Mouse (Mus musculus): ENCODE results near the gene Boc.

Gene Boc

DNA sequence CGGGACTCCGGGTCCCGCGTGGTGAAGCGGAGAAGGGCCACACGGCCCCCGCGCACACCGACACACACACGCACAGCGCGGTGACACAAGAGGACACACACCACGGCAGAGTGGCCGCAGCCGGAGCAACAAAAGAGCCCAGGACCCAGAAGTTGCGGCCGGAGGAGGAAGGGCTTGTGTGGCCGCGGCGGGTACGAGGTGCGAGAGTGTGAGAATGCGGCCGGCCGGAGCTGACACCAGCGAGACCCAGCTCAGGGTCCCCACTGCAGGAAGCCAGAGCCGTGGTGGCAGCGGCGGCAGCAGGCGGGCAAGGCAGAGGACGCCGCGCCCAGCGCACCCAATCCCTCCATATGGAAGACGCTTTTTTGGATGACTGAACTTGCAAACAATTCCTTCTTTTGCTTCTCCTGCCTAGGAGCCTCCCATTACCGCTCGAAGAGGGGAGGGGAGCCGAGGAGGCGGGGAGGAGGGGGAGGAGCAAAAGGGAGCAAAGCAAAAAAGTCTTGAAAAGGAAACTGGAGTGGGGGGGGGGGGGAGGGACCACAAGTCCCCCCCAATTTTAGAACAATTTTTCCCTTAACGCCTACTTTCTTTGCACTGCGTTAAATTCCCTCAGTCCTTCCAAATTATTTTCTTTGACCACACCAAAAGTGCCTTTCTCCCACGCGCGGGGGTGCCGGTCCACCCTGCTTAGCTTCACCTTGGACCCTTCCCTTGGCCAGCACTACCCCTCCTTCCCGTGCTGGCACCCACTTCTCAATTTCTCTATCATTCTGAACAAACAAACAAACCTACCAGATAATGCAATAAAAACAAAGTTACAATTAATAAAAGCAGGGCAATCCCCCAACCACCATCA, at the start of gene Boc:
Gene Boc, minus strand, starts transcription at position 427 of the 859 bp plus-strand sequence.
- peak; percentile 79 for DNase-seq

DNA sequence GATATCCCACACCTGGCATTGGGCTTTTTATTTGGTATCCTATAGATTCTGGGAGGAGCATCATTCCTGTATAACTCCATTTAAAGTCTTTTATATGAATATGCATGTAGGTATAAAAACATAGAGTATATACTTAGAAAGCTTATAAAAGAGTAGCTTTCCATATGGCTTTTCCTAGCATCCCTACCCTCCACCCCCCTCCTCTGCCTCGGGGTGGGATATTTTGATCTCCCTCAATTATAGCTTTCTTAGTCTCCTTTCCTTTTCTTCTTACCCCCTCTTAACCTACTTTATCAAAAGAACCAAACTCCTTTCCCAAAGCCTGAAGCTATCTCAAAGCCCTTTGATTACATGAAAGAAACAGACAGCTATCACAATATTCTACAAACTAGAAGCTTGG, 47.9 kb upstream of the Boc start:
- DNase-seq: no peak

DNA sequence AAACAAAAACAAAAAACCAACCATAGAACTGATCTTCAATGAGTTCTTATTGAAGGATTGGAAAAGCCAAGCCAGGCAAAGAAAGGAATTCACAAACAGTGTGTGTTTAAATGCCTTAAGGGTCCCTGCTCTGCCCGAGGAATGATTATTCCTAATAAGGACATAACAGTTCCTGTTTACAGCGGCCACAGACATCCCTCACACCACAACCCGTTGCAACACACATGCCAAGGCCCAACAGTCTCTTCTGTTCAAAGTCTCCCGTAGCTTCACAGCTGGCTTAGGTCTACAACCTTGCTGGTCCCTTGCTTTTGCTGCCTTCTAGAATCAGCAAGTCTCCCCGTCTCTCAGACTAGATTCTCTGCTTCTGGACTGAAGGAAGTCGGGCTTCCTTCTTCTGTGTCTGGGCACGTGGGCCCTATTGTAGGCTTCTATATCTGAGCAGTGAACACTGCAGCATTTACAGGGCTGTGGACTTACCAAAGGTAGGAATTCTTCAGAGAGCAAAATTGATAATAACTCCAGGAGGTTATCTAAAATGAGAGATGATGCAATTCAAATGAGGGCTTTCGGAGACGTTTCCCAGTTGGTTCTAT, 45.4 kb upstream of the Boc start:
- DNase-seq: no peak

DNA sequence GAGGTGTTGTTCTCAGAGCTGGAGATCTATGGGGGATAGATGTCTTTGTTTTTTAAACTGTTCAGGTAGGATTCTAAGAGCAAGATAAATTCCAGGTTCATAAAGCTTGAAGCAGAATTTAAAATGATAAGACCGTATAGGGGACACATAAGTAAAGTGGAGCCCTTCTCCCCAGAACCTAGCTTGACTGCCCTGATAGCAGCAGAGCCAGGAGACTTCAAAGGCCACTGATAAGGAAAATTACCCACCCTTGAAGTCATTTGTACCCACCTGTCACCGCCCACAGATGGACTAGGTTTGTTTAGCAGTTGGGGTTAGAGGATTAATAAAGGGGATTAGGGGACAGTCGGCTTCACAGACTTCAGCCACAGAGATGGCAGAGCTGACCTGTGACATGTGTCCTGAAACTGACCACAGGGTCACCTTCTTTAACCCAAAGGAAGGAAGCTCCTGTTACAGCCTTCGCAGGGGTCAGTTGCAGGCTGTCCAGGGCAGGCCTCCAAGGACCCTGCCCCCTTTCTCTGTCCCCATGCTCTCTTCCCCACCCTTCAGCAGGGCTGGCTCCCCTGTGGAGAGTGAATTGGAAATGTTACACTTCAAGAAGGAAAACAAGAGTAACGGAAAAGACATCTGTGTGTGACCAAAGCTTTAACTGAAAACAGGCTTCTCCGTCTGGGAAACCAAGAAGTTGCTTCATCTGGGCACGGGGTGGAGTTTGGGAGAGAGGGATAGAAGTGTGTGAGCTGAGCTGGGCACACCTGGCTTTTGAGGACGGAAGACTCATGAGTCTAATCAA, 43.5 kb upstream of the Boc start:
- no peak for DNase-seq

DNA sequence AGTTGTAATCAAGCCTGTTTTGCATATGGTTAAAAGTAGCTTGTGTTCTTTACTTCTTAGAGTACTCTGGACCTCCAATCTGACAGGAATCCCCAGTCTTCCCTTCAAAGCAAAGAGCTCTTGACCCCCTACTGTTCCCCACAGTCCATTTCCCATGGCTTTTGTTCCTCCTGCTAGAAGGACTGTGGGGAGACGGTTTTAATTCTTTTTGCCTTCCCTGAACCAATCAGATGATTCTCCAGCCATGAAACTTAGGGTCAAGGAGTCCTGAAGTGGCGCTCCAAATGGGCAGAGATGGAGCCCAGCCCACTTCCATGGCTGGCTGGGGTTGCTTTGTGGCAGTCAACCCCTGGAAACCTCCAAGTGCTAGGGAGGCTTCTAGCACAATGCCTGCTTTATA, 42.5 kb upstream of the Boc start:
- no peak for DNase-seq

DNA sequence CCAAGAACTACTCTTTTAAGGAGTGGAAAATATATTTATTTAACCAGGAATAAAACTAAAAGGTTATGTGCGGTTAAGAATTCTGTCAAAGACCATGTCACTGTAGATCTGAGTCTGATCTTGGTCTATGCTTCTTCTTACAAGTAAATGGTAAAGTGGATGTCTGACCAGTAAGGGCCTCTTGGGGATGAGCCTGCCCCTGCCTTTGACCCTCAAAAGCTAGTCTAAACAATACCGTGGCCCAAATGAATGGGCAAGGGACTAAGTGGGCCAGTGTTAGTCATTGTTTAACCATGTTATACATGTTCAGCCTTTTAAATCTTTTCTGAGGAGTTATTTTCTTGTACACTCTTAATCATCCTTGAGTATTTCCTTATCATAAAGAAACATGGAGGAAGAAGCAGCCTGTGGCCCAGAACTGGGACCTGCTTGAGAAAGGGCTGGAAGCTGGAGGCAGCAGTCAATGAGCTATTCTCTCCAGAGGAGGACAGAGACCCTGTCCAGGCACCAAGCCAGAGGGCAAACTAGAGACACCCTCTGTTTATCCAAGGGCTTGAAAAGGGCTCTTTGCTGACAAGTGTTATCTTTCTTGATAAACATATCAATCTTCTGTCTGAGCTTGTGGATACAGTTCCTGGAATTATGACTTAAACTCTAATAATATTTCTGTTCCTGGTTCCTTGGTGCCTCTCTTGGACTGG, 38.6 kb upstream of the Boc start:
- no peak for DNase-seq

DNA sequence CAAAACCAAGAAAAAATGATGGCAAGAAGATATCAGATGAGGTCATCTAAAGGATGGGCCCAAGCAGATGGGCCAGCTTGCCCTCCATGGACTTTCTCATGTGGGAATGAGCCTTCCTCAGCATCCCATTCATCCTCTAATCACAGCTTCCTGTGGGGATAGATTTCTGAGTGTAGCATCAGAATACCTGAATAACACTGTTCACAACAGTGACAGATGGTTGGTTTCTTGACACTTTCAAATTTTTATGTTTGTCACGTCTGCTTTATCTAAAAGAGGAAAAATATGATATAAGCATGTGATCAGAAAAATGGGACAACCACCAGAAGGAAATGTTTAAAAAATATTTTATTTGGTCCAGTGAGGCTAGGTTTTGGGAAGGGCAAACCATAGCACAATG, 30.8 kb upstream of the Boc start:
- DNase-seq: no peak

DNA sequence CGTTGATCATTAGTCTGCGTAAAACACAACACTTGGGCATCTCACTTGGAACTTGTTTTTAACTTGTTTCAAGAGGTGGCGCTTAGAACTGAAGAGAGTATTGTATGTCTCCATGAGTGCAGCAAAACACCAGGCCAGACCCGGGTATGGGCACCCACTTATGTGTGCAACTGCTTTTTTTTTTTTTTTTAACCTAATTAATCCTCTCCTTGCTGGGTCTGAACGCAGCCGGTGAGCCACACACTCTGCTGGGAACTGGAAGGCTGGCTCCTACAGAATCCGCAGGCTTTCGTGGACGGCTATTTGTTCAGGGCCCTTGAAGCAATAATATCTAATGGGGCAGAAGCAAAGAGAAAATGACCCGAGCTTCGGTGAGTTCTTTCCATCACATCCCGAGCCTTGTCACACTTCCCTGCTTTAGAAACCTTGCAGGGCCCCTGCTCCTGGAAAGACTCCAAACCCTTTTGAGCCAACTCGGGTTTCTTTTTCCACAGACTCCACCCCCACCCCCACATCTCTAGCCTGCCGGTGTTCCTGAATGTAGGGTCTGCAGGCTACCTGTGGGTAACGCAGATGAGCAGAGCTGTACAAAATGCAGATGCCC, 20.8 kb upstream of the Boc start:
- DNase-seq: peak in 1 of 2 experiments; percentile 16

DNA sequence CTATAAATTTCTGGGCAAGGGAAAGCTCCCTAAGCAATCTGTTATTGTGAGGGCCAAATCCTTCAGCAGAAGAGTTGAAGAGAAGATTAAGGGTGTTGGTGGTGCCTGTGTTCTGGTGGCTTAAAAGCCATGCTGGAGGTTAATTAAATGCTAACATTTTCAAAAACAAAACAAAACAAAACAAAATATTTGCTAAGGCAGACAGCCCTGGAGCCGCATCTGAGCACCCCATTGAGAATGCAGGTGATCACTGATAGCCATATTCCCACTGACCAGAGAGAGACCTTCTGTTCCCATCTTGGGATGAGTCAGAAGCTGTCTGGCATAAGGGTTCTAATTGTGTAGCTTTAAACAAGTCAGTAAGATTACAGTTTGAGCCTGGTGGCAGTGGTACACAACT, 19.9 kb upstream of the Boc start:
- peak in 1 of 2 experiments; percentile 49 for DNase-seq

DNA sequence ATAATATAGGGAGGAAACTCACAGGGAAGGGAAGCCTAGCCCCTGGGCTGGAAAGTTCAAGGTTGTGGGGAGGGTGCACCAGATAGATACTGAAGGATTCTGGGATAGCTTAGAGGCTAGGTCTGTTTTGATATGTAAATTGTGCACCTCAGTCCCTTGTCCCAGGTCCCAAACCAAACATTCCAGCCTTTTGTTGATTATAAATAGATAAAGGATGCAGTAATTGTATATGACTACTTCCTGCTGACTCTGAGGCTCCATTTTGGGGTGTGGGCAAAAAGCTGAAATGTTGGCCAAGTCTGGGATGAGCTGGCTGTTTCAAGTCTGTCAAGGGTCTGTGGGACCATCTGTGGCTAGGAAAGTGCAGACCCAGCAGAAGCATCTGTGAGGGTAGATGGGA, 9.4 kb upstream of the Boc start:
- DNase-seq: no peak

DNA sequence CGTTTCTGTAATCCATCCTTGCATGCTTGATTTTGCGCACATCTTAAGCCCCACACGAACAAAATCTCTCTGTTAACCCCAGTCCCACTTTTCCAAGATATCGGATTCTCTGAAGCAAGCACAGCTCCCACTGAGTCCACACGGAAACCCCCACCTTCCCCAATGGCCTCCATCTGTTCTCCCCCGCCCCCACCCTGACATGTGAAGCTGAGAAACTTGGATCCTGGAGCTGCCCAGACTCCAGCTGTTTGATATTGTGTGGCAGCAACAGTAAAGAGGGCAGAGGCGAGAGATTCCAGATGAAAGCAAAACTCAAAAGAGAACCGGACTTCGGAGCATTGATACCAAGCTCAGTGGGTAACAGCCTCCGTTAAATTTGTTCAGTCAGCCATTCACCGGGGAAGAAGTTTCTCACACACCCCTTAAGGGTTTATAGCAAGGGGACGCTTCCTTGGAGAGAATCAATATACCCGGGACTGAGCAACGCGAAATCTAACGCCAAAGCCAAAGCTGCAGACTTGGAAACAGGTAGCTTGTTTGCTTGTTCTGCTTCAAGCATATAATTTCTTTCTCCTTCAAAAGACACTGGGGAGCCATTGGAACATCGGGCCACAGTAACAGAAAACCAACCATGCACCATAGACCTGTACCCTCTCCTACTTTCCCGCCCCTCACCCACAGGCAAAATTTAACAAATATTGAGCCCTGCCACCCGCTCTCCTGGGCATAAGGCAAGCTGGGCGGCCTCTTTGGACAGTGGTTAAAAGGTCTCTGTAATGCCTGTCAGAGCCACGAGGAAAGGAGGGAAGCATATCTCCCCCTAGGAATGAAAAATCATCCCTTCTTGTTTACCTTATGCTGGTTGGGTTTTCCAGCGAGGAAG, 6.9 kb upstream of the Boc start:
- no peak for DNase-seq

DNA sequence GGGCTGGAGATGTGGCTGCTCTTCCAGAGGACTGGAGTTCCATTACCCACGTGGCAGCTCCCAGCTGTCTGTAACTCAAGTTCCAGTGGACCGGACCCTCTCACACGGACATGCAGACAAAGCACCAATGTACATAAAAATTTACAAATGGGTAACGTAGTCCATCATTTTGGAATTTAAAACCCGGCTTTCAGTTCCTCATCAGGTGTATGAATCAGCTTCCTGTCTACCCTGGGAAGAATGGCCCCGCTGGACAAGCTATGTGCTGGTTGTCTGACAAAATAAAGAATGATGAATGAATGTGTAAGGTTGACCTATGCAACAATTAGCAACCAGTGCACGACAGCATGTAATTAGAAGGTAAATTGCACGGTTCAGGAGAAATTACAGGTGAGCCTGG, 5.7 kb upstream of the Boc start:
- DNase-seq: no peak

DNA sequence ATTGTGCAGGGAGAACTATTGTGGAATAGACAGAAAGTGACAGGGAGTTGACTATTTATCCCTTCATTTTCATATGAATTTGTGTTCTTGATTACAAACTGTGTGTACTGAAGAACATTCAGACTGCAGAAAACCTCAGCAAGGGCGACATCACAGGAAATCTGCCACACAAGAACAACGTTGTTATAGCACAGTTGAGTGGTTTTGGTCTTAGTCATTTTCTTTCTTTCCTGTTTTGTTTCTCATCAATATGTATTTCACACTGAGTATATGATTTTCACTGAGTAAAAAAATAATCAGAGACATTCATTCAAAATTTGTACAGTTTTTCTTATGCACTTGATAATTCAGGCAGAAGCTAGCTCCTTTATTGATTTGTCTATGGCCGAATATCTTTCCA, 3.4 kb upstream of the Boc start:
- DNase-seq: no peak

DNA sequence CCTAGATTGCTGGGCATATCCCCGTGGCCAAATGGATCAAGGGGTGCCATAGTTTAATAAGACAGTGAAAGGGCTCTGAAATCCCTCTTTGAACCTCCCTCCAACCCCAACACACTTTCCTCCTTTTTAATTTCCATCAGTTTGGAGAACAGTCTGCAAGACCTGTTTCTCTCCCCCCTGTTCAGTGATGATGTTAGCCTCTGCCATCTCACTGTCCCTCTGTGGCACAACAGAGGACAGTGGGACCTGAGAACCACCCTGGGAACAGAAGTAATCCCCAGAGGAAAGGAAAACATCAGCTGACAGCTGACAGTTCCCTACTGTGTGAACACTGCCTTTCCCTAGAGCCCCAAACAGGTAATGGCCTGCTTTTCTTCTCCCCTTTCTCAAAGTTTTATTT, 1.5 kb upstream of the Boc start:
- DNase-seq: no peak

DNA sequence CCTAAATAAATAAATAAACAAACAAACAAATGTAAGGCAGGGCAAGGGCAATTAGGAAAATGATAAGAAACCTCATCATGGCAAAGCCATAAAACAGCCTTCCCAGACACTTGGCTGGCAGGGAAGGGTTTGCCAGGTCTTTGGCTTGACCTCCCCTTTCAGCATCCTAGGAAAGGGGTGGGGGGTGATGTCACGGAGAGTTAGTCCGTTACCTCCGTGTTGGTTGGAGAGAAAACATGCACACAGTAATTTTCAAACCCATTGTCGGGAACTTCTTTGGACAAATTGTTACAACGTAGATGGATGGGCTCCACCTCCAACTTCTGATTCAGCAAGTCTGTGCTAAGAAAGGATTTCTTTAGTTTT, 616 bp upstream of the Boc start:
- peak in 1 of 2 experiments; percentile 22 for DNase-seq

DNA sequence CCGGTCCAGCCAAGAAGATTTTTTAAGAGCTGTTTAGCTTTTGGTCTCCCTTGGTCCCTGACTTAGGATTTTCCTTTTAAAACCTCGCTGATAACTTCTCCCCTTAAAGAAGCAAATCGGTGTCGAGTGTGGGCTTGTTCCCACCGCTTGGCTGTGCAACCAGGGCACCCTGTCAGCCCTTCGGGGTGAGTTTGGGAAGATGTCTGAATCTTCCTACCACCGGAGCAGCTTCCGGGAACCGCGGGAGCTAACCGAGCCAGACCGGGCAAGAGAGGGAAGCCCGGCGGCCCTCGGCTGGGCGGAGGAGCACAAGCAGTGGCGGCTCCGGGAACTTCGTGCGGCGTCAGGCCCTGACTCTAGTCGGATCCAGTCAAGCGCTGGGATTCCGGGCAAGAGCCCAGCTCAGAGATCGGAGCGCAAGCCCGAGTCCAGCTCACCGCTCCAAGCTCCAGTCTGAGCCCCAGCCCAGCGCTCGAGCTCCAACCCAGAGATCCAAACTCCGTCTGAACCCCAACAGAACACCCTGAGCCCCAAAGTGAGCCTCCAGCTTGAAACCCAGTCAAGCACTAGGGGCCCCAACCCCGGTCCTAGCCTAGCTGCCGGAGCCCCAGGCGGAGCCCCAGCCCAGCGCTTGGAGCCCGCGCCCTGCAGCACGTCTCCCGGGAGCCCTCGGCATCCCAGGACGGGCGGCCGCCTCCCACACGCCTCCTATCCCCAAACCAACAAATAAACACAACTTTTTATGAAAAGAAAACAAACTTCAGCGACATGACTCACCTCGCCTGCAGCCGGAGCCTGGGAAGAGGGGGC, 831 bp downstream of the Boc start:
- peak; percentile 80 to 82 for DNase-seq

DNA sequence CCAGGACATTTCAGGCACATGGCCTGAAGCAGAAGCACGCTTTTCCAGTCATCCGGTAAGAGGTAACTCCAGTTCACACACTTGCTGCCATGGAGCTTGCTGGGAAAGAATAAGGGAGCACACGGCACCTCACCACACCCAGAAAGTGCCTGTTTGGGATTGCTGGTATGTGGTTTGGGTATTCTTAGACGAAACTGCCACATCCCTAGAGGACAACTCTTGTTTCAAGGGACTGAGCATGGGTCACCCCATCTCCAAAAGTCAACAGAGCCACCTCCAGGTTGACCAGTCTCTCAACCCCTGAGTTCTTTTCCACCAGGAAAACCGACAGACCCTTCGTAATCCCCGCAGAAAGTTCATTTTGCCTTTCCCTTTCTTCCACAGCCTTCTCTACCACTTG, 1.6 kb downstream of the Boc start:
- DNase-seq: peak; percentile 28 to 50

DNA sequence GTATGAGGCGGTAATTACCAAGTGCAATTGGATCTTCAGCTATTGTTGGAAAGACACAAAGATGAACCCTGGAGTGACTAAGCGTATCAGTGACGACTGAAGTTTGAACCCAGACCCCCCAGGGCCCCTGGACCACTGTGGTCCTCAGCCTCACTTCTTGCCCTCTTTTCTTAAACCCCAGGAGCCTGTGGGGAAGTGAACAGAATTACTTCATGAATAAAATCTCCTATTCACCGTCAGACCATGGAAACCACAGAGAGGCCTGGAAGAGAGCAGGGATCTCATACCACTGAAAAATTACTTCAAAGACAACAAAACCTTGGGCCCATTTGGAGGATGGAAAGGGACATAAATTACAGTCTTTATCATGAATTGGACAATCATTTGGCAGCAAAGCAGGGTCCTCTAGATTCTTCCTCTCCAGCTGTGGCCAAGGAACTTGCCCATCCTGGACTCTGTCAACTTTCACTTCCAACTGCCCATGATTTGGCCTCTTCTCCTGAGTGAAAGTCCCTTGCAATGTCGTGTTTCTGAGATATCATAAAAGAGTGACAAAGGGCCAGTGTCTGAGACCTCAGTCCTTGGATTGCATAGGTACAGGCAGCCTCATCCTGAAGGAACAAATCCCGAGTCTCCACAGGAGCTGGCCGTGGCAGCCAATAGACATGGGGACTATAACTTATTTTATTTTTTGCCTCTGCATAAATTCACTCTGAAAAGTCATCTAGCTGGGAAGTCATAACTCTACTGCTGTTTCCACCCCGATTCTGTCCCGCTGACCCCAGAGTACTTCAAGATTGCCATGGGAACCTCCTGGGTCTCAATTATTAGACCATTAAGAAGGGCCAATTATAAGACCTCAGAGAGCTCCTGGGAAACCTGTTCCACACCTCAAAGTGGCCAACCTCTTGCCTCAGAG, 2.6 kb downstream of the Boc start:
- DNase-seq: peak in 1 of 2 experiments; percentile 26

DNA sequence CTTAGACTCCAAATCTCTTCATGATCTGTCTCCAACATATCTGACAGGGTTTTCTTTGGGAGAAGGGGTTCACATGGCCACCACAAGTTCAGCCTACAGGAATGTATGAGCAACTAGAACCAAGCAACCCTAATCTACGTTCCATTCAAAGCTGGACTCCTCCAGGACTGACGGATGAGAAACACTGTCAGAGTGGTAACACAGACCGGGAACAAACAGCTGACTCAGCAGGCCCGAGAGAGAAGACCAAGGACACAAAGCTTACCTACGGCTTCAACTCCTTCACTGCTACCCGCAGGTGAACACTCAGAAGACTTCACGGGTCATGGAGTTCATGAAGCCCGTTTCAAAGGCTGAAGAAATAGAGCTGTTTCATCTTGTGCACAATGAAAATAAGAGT, 4.8 kb downstream of the Boc start:
- DNase-seq: peak; percentile 16 to 34

DNA sequence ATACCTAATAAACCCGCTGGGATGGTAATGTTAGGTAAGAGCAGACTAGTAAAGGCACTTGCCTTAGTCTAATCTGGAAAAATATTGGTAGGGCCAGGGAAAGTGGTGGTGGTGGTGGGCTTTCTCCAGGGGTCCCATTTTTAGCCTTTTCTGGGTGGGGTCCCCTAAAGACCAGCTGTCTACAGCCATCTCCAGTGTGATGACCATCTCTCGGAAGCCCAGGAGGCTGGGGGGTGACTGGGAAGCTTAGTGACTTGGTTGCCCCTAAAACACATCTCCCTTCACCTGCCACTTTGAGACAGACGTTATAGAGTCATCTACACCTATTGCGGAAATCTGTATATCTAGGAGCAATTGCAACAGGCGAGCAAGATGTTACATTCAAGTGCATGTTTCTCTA, 6.0 kb downstream of the Boc start:
- no peak for DNase-seq
